Mouse (Mus musculus) MEL (cell line): ENCODE measurements at regions not wholly inside any gene's neighbourhood (a gene's known extent, or its start where the extent isn't known, plus 50 kb on each side); places are given as distances from the start of the nearest gene placed in this dataset.

Experiments
- CHD1 ChIP-seq: IDR thresholded peaks from 2 replicates; pipeline ENCODE4 v1.6.1; 2012; ENCODE audit warnings: low read depth, mild to moderate bottlenecking, inconsistent platforms, low read length, improper control_type of control experiment
- CTCF ChIP-seq, 3 experiments: IDR thresholded peaks in 2 of 3; conservative IDR thresholded peaks in 1 of 3; 2 replicates each; pipeline ENCODE4 v1.5.1; 2011 to 2012; ENCODE audit warnings: low read length in 3 of 3, low read depth in 2 of 3, mild to moderate bottlenecking in 2 of 3, improper control_type of control experiment in 1 of 3, inconsistent platforms in 1 of 3, mixed read lengths in 1 of 3, moderate library complexity in 1 of 3; ENCODE audit not compliant: control insufficient read depth in 1 of 3, insufficient read depth in 1 of 3, poor library complexity in 1 of 3, severe bottlenecking in 1 of 3
- E2F4 ChIP-seq: IDR thresholded peaks from 2 replicates; pipeline ENCODE4 v1.6.1; 2011; ENCODE audit warnings: low read depth, low read length, improper control_type of control experiment, borderline replicate concordance
- GABPA ChIP-seq: IDR thresholded peaks from 2 replicates; pipeline ENCODE4 v1.6.1; 2012; ENCODE audit warnings: low read depth, mild to moderate bottlenecking, inconsistent platforms, low read length, improper control_type of control experiment, moderate library complexity
- GATA1 ChIP-seq: IDR thresholded peaks from 2 replicates; pipeline ENCODE4 v1.6.1; 2011; ENCODE audit warnings: low read depth, low read length, improper control_type of control experiment
- HCFC1 ChIP-seq: IDR thresholded peaks from 2 replicates; pipeline ENCODE4 v1.6.1; 2012; ENCODE audit warnings: low read depth, mild to moderate bottlenecking, inconsistent platforms, low read length, improper control_type of control experiment, moderate library complexity
- MAZ ChIP-seq: IDR thresholded peaks from 2 replicates; pipeline ENCODE4 v1.6.1; 2012; ENCODE audit warnings: low read depth, mild to moderate bottlenecking, inconsistent platforms, low read length, improper control_type of control experiment
- NELFE ChIP-seq: IDR thresholded peaks from 2 replicates; pipeline ENCODE4 v1.6.1; 2011; ENCODE audit warnings: low read depth, low read length, improper control_type of control experiment
- NRF1 ChIP-seq: IDR thresholded peaks from 2 replicates; pipeline ENCODE4 v1.6.1; 2014; ENCODE audit warnings: low read depth, mild to moderate bottlenecking, inconsistent platforms, low read length, improper control_type of control experiment, moderate library complexity; ENCODE audit not compliant: poor library complexity, insufficient read depth, severe bottlenecking
- POLR2A ChIP-seq, 2 experiments: IDR thresholded peaks; 2 replicates each; pipeline ENCODE4 v1.6.1; 2011 to 2012; ENCODE audit warnings: low read length in 2 of 2, mild to moderate bottlenecking in 2 of 2, control low read depth in 1 of 2, improper control_type of control experiment in 1 of 2, low read depth in 1 of 2, moderate library complexity in 1 of 2; ENCODE audit not compliant: control insufficient read depth in 1 of 2, insufficient read depth in 1 of 2, poor library complexity in 1 of 2
- TCF12 ChIP-seq: IDR thresholded peaks from 2 replicates; pipeline ENCODE4 v1.6.1; 2014; ENCODE audit warnings: low read depth, mild to moderate bottlenecking, inconsistent platforms, low read length, improper control_type of control experiment, moderate library complexity
- USF1 ChIP-seq: IDR thresholded peaks from 2 replicates; pipeline ENCODE4 v1.6.1; 2014; ENCODE audit warnings: low read depth, mild to moderate bottlenecking, inconsistent platforms, low read length, improper control_type of control experiment, moderate library complexity
- ZC3H11A ChIP-seq: IDR thresholded peaks from 2 replicates; pipeline ENCODE4 v1.6.1; 2012; ENCODE audit warnings: low read depth, mild to moderate bottlenecking, inconsistent platforms, low read length, improper control_type of control experiment

GRCm38 (mm10) chr10:116655018-116655807 is 73.9 kb upstream of the Cnot2 start:
- TF ChIP-seq GATA1 (no peak), CTCF (IDR thresholded peaks at IDR 0.05 in 2 of 3, conservative IDR thresholded peaks at IDR 0.05 in 1 of 3; ENCODE audit: control insufficient read depth in 1 of 3, insufficient read depth in 1 of 3, low read depth in 2 of 3, low read length in 3 of 3, poor library complexity in 1 of 3, severe bottlenecking in 1 of 3) (no peak), CHD1 (no peak), TCF12 (no peak), POLR2A (IDR thresholded peaks at IDR 0.05; ENCODE audit: control insufficient read depth in 1 of 2, insufficient read depth in 1 of 2, low read depth in 1 of 2, low read length in 2 of 2, poor library complexity in 1 of 2) (no peak), HCFC1 (no peak), E2F4 (no peak), NRF1 (no peak), USF1 (no peak), NELFE (no peak), ZC3H11A (no peak), GABPA (no peak), MAZ (no peak)
